Mouse (Mus musculus): ENCODE measurements at regions not wholly inside any gene's neighbourhood (a gene's known extent, or its start where the extent isn't known, plus 50 kb on each side); places are given as distances from the start of the nearest gene placed in this dataset.

DNA sequence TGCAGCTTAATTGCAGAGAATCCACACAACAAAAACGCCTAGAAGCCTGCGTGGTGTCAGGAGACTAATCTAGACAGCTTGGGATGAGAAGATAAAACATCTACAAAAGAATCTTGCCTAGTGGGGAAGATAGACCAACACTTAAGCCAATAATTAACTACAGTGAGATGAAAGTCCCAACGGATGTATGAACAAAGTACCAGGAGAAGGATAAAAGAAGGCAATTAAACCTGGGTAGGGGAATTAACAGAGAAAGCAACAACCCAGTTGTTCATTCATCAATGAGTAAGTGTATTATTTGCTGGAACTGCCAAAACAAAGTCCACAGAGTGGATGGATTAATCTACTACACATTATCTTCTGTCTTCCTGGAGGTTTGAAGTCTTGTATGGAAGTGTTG lies 99.8 kb downstream of the Olfm4 start:
- H3K27me3 ChIP-seq (replicated peaks) = no peaks in the 10 kb centered on the region
- no peak overlapping the region for H3K9ac ChIP-seq (replicated peaks)
- no peaks in the 10 kb centered on the region for H3K4me1 ChIP-seq
- ATAC-seq (ENCODE audit: low FRiP score) = no peak
- H3K36me3 ChIP-seq = no peaks in the 10 kb centered on the region
- no peaks in the 10 kb centered on the region for H3K9me3 ChIP-seq (replicated peaks)
- no peak overlapping the region for H3K4me2 ChIP-seq
- no peak overlapping the region for H3K27ac ChIP-seq (replicated peaks)
- no peak overlapping the region for H3K4me3 ChIP-seq (replicated peaks)
- 54% methylated on average over 3 of the region's 3 CpGs for WGBS

DNA sequence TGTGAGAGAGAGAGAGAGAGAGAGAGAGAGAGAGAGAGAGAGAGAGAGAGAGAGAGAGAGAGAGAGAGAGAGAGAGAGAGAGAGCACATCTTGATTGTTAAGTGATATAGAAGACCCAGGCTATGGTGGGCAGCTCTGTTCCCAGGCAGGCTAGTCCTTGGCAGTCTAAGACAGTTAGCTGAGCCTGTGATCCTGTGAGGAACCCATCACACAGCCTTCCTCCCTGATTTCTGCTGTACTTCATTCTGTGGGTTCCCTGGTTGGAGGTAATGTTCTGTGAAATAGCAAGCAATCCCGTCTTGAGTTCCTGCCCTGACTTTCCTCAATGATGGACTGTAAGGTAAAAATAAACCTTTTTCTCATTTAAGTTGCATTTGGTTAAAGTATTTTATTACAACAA lies 113.4 kb downstream of the Olfm4 start:
- Histone ChIP-seq H3K27me3 (replicated peaks) (no peaks in the 10 kb centered on the region), H3K9ac (replicated peaks) (no peak overlapping the region), H3K27ac (replicated peaks) (no peak overlapping the region), H3K4me1 (no peaks in the 10 kb centered on the region), H3K9me3 (replicated peaks) (no peaks in the 10 kb centered on the region), H3K4me2 (no peak overlapping the region), H3K36me3 (no peaks in the 10 kb centered on the region), H3K4me3 (replicated peaks) (no peak overlapping the region)
- 44% methylated on average over 1 of the region's 1 CpGs for WGBS
- no peak for ATAC-seq (ENCODE audit: low FRiP score)

DNA sequence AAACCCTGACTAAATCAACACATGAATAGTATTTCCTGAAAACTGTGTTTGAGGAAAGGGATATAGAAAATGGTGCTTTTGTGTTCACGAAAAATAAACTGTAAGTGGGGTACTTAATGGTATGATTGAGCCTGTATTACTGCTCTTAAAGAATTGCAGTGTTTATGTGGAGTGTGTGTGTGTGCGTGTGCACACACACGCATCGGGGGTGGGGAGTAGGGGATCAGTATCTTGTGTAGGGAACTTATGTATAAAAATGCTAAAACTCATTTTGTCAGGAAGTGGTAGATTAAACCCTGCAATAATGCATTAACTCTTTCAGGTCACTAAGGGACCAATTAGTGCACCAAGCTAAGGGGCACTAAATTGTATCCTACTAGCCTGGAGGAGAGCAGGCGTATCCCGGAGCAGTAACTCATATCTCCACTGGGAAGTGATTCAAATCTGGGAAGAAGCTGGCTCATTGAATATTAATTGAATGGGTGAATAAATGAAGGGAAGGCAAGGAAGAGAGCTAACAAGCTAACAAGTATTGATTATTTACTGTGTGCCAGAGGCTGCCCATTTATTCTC lies 129.3 kb downstream of the Olfm4 start:
- H3K36me3 ChIP-seq = no peaks in the 10 kb centered on the region
- no peak overlapping the region for H3K9ac ChIP-seq (replicated peaks)
- H3K4me3 ChIP-seq (replicated peaks) = no peak overlapping the region
- ATAC-seq (ENCODE audit: low FRiP score) = no peak
- no peak overlapping the region for H3K4me2 ChIP-seq
- WGBS = 58% methylated on average over 6 of the region's 6 CpGs
- H3K9me3 ChIP-seq (replicated peaks) = no peaks in the 10 kb centered on the region
- H3K27ac ChIP-seq (replicated peaks) = no peak overlapping the region
- no peaks in the 10 kb centered on the region for H3K27me3 ChIP-seq (replicated peaks)
- no peaks in the 10 kb centered on the region for H3K4me1 ChIP-seq

DNA sequence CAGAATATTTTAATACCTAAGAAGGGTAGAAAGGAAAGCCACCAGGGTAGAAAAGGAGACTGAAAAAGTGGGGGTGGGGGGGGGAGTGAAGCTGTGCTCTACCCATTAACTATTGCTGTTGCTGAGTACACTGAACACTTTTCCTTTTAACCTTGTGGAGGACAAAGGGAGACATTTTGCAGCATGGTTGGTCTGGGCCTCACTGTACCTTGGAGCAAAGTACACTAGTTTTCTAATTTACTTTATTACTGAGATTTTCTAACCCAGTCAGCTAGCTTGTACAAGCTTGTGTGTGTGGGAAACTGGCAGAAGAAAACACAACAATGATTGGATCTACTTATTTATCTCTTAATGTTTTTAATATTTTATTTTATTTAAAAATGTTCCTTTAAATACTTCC lies 130.4 kb downstream of the Olfm4 start:
- Histone ChIP-seq H3K9ac (replicated peaks) (no peak overlapping the region), H3K9me3 (replicated peaks) (no peaks in the 10 kb centered on the region)
- no peak for ATAC-seq (ENCODE audit: low FRiP score)

DNA sequence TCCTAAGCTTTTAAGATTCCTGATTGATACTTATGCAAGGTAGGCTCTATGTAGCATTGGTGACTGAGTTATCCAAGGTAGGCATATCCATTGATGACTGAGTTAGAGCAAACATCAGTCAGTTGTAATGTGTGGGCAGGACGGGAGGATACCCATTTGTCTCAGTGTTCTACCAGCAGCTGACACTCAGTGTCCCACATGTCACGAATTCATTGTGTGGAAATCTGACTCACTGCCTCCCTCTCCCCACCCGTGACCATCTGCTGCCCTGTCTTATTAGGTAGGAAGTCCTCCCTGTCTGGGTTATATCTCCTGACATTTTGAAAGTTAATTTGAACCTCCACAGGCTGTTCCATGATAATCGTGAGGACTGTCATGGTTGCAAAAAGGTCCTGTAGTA lies 141.3 kb downstream of the Olfm4 start:
- WGBS = 74% methylated on average over 4 of the region's 4 CpGs
- Histone ChIP-seq H3K9me3 (replicated peaks) (no peaks in the 10 kb centered on the region), H3K4me2 (no peak overlapping the region)

More for the DNA sequence above, 130.4 kb downstream of the Olfm4 start:
- no peaks in the 10 kb centered on the region for H3K27me3 ChIP-seq (replicated peaks)
- no peaks in the 10 kb centered on the region for H3K36me3 ChIP-seq
- no peak overlapping the region for H3K27ac ChIP-seq (replicated peaks)
- H3K4me1 ChIP-seq = no peaks in the 10 kb centered on the region
- H3K4me2 ChIP-seq = no peak overlapping the region
- no peak overlapping the region for H3K4me3 ChIP-seq (replicated peaks)

DNA sequence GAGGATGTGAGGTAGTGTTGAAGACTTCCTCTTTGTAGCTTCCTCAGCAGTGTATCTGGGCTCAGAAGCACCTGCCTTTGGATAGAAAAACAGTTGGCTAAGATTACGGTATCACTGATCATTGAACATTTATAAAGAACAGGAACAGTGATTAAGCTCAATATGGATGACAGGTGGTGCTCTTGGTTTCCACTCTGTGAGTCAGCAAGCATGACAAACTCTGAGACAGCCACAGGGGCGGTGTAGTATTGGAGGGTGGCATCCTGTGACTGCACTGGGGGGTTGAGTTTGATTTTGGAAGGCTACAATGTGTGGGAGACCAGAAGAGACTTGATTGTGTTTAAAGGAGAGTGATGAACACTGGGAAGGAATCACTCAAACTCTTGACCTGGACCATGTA lies 144.3 kb downstream of the Olfm4 start:
- no peak overlapping the region for H3K4me3 ChIP-seq (replicated peaks)
- no peak overlapping the region for H3K27ac ChIP-seq (replicated peaks)
- WGBS = 90% methylated on average over 2 of the region's 2 CpGs
- no peak for ATAC-seq (ENCODE audit: low FRiP score)
- H3K36me3 ChIP-seq = no peaks in the 10 kb centered on the region
- no peaks in the 10 kb centered on the region for H3K27me3 ChIP-seq (replicated peaks)
- no peak overlapping the region for H3K9ac ChIP-seq (replicated peaks)
- H3K4me2 ChIP-seq = no peak overlapping the region
- H3K4me1 ChIP-seq = no peaks in the 10 kb centered on the region
- H3K9me3 ChIP-seq (replicated peaks) = no peaks in the 10 kb centered on the region

More for the DNA sequence above, 141.3 kb downstream of the Olfm4 start:
- no peak for ATAC-seq (ENCODE audit: low FRiP score)
- Histone ChIP-seq H3K27ac (replicated peaks) (no peak overlapping the region), H3K4me3 (replicated peaks) (no peak overlapping the region), H3K4me1 (no peaks in the 10 kb centered on the region), H3K27me3 (replicated peaks) (no peaks in the 10 kb centered on the region), H3K9ac (replicated peaks) (no peak overlapping the region), H3K36me3 (no peaks in the 10 kb centered on the region)

DNA sequence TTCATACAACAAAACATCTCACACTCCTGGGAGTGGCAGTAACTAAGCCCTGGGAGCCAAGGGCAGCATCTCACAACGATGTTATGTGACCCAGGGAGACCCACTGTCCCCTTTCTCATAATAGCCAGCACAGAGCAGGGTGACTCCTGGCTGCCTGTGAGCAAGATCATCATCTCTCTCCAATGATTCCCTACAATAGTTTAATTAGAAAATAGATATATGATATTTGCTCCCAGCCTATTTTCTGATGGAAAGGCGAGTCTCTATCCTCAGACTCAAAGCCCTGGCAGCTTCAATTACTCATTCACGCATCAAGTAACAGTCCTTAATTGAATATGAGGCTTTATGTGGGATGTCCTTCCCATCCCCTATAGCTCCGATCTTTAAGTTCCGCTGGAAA lies 153.7 kb downstream of the Olfm4 start:
- Histone ChIP-seq H3K4me3 (replicated peaks) (no peak overlapping the region), H3K4me2 (no peak overlapping the region), H3K9ac (replicated peaks) (no peak overlapping the region), H3K27me3 (replicated peaks) (no peaks in the 10 kb centered on the region), H3K36me3 (no peaks in the 10 kb centered on the region), H3K4me1 (peaks cover 23% of the 10 kb centered on the region), H3K27ac (replicated peaks) (peak overlapping the region; percentile 54), H3K9me3 (replicated peaks) (no peaks in the 10 kb centered on the region)
- no peak for ATAC-seq (ENCODE audit: low FRiP score)
- WGBS = 29% methylated on average over 5 of the region's 5 CpGs

DNA sequence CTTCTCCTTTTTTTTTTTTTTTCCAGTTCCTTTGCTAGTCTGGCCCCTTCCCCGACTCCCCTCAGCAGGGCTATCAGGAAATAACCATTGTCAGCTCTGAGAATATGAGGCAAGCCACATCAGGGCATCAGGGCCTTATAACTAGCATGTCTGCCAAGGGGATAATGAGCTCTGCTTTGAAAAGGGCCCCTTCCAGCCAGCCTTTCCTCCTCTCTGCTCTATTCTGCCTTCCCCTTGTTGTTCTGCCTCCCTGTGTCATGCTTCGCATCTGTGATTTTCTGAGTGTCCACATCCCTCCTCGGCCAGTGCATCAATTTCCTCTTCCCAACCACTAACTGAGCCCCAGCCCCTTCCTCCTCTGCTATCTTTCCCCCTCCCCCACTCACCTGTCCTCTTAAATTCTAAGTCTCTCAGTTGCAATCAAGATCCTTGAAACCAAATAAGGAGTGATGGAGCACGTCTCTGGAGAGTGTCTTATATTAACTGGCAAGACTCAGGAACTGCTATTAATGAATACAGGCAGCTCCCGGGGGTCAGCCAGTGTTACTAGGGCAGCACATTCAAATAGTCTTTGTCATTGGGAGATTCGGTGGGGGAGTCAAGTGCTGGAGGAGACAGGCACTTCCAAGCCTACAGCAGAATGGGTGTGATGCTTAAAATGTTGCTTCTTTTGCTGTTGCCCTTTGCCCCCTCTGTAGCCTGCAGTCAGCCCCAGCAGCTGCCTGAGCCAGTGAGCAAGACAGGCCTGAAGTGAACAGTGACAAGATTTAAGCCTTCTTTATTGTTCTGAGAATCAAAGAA lies 155.3 kb downstream of the Olfm4 start:
- 0 out of 2 replicates have a peak overlapping the region, but pooled peaks have one; percentile 5 for H3K9ac ChIP-seq (replicated peaks)
- H3K4me2 ChIP-seq = no peak overlapping the region
- H3K4me3 ChIP-seq (replicated peaks) = no peak overlapping the region
- H3K27ac ChIP-seq (replicated peaks) = peak overlapping the region; percentile 58; the same call in 1 of the 2 replicates
- 3% methylated on average over 6 of the region's 6 CpGs for WGBS
- H3K4me1 ChIP-seq = peaks cover 23% of the 10 kb centered on the region
- no peaks in the 10 kb centered on the region for H3K9me3 ChIP-seq (replicated peaks)
- H3K27me3 ChIP-seq (replicated peaks) = no peaks in the 10 kb centered on the region
- ATAC-seq (ENCODE audit: low FRiP score) = peak; percentile 67
- H3K36me3 ChIP-seq = no peaks in the 10 kb centered on the region

DNA sequence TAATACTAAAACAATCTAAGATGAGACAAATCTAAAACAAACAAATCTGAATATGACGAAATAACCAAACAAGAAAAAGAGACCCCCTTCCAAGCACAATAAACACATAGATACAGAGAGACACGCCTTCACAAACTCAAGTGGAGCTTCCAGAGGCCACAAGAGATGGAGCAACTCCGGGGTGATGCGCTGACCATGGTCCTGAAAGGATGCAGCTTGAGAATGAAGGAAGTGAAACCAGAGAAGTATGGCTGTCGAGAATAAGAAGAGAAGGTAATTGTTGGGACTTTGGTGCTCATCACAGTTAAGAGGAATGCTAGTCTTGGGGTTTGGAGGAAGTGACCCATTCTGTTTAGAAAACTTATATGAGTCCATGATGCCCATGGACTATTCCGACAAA lies 173.1 kb downstream of the Olfm4 start:
- no peak overlapping the region for H3K4me2 ChIP-seq
- ATAC-seq (ENCODE audit: low FRiP score) = no peak
- H3K4me1 ChIP-seq = no peaks in the 10 kb centered on the region
- no peaks in the 10 kb centered on the region for H3K36me3 ChIP-seq
- H3K9ac ChIP-seq (replicated peaks) = no peak overlapping the region
- no peaks in the 10 kb centered on the region for H3K27me3 ChIP-seq (replicated peaks)
- WGBS = 56% methylated on average over 6 of the region's 6 CpGs
- no peak overlapping the region for H3K27ac ChIP-seq (replicated peaks)
- H3K4me3 ChIP-seq (replicated peaks) = no peak overlapping the region
- no peaks in the 10 kb centered on the region for H3K9me3 ChIP-seq (replicated peaks)

DNA sequence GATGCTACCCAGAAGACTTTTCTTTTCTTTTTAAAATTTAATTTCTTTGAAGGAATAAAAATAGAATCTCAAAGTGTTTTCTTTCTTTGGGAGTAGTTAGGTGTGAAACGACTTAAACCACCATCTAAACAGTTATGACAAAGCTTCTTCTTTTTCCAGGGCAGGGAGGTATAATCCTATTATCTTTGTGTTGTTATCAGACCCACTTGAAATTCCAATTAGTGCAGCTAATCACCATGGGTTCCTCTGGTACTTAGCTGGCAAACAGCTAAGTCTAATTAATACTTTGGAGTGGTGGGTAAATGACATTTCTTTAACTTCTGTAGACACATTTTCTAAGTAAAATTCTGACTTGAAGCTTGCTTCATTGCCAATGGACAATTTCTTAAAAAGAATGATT lies 185.3 kb downstream of the Olfm4 start:
- Histone ChIP-seq H3K4me3 (replicated peaks) (no peak overlapping the region), H3K27me3 (replicated peaks) (no peaks in the 10 kb centered on the region), H3K27ac (replicated peaks) (no peak overlapping the region), H3K9me3 (replicated peaks) (no peaks in the 10 kb centered on the region), H3K4me1 (peaks cover 12% of the 10 kb centered on the region), H3K36me3 (no peaks in the 10 kb centered on the region), H3K4me2 (no peak overlapping the region), H3K9ac (replicated peaks) (no peak overlapping the region)
- 41% methylated on average over 1 of the region's 1 CpGs for WGBS
- ATAC-seq (ENCODE audit: low FRiP score) = no peak

DNA sequence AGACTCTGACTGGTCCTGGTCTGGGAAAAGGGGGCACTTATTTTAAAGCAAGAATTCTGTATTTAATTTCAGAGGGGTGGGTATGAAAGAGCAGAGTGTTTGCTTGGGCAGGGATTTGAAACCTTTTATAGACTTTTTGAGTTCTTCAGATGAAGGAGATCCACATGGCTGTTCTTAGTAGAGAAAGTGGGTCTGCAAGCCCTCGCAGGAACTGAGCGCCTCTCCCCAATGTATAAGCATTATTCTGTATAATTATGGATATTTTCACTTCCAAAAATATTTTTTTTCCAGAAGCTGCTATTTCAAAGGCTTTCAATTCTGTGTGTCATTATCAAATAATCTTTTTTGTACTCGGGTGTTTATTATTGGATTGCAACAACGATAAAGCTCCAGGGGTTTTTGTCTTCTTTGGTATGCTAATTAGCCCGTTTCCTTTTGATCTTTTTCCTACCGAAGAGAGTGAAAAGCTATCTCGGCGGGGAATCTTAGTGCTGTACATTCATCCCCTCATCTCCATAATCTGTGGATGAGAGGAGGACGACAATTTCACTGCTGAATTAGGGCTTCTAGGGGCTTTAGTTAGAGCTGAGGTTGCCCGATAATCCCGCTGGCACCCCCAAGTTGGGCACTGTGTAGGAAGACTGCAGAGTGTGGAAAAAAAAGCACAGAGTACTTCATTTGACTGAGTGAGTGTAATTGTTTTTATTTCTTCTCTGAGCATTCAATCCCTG lies 186.7 kb downstream of the Olfm4 start:
- Histone ChIP-seq H3K27me3 (replicated peaks) (no peaks in the 10 kb centered on the region), H3K4me3 (replicated peaks) (no peak overlapping the region), H3K4me2 (peak overlapping the region; percentile 36), H3K9ac (replicated peaks) (0 out of 2 replicates have a peak overlapping the region, but pooled peaks have one; percentile 9), H3K36me3 (no peaks in the 10 kb centered on the region), H3K9me3 (replicated peaks) (no peaks in the 10 kb centered on the region), H3K27ac (replicated peaks) (no peak overlapping the region), H3K4me1 (peaks cover 12% of the 10 kb centered on the region)
- no peak for ATAC-seq (ENCODE audit: low FRiP score)
- 5% methylated on average over 11 of the region's 11 CpGs for WGBS

All from neural tube, embryonic 15.5 days (tissue).